Mouse (Mus musculus) hindbrain, embryonic 14.5 days (tissue): ENCODE data around the gene Wdr13. TPM values are rescaled to one million over a fixed set of nuclear protein-coding genes. Genes with fewer than 3 reads are reported as not detected.

ENCODE experiments used
- polyA plus RNA-seq: library from polyadenylated mRNA; unstranded; fragments of >200 nt; fragmentation: Nextera tagmentation; extraction: Ambion mirVana; gene quantifications from 2 replicates; pipeline ENCODE4 v1.2.1, GENCODE M21; 2014

Gene Wdr13
- polyA plus RNA-seq, 1 experiment from 2014 or later, result 56.6 TPM

Other genes starting within 250 kb of the Wdr13 start
- gene Slc35a2, start 248.9 kb downstream of the Wdr13 start, polyA plus RNA-seq, result 23.9 and 28.1 TPM in 2 replicates
- gene Pqbp1, start 233.6 kb downstream of the Wdr13 start, polyA plus RNA-seq, result 178 and 180 TPM in 2 replicates
- gene Timm17b, start 233.5 kb downstream of the Wdr13 start, polyA plus RNA-seq, result 158 and 166 TPM in 2 replicates
- not detected in 2 replicates for gene Gm10491, start 225.1 kb downstream of the Wdr13 start, polyA plus RNA-seq
- not detected in 2 replicates for gene Gm10490, start 223.3 kb downstream of the Wdr13 start, polyA plus RNA-seq
- 271 and 284 TPM in 2 replicates for gene Pcsk1n, start 213.1 kb downstream of the Wdr13 start, polyA plus RNA-seq
- not detected in 2 replicates for gene Eras, start 204.3 kb downstream of the Wdr13 start, polyA plus RNA-seq
- 59.7 and 64.4 TPM in 2 replicates for gene Hdac6, start 185.0 kb downstream of the Wdr13 start, polyA plus RNA-seq
- not detected in 2 replicates for gene Gata1, start 154.8 kb downstream of the Wdr13 start, polyA plus RNA-seq
- gene Glod5, start 114.4 kb downstream of the Wdr13 start, polyA plus RNA-seq, result 0.33 and 0.92 TPM in 2 replicates
- gene Suv39h1, start 58.1 kb downstream of the Wdr13 start, polyA plus RNA-seq, result 36.4 and 37.9 TPM in 2 replicates
- 0.13 and 0.32 TPM in 2 replicates for gene Was, start 42.4 kb downstream of the Wdr13 start, polyA plus RNA-seq
- 304 and 340 TPM in 2 replicates for gene Rbm3, start 13.0 kb upstream of the Wdr13 start, polyA plus RNA-seq
- 22.3 and 24.5 TPM in 2 replicates for gene Tbc1d25, start 43.3 kb upstream of the Wdr13 start, polyA plus RNA-seq
- gene Ebp, start 60.6 kb upstream of the Wdr13 start, polyA plus RNA-seq, result 30.6 and 33.1 TPM in 2 replicates
- 45.0 and 46.9 TPM in 2 replicates for gene Porcn, start 73.6 kb upstream of the Wdr13 start, polyA plus RNA-seq
- gene Ftsj1, start 119.5 kb upstream of the Wdr13 start, polyA plus RNA-seq, result 49.5 and 51.0 TPM in 2 replicates
- gene Slc38a5, start 138.2 kb upstream of the Wdr13 start, polyA plus RNA-seq, result 47.4 and 51.5 TPM in 2 replicates
- gene Ssxb10, start 194.5 kb upstream of the Wdr13 start, polyA plus RNA-seq, result not detected in 2 replicates
- not detected in 2 replicates for gene Ssxb9, start 234.1 kb upstream of the Wdr13 start, polyA plus RNA-seq